Mouse (Mus musculus): ENCODE measurements around the gene Tgfbr1.
A peak's percentile ranks its signal among the peaks of the same experiment; 100 is the strongest.

Tgfbr1 gene

DNA sequence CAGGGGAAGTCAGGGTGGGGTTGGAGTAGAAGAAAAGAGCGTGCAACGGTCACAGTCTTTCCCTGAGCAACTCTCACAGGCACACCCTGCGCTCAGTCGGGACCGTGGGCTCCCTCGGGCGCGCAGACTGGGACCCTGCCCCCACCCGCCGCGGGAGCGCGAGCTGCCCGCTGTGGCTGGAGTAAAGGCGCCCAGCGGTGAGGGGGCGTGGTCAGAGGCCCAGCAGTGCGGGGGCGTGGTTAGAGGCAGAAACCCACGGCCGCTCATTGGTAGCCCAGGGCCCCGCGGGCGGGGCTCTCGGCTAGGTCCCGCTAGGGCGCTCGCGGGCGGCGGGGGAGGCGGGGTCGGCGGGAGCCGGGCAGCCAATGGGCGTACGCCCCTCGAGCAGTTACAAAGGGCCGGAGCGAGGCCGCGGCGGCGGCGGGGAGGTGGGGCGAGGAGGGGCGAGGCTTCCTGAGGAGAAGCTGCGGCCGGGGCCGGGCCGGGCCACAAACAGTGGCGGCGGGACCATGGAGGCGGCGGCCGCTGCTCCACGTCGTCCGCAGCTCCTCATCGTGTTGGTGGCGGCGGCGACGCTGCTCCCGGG lies at the start of gene Tgfbr1:
Tgfbr1 (plus strand) TSS at position 420 of the 586 bp plus-strand sequence.
- DNase-seq (ENCODE audit: low read depth) = peak; percentile 94

GRCm38 (mm10) chr4:47303340-47303998 lies 49.6 kb upstream of the Tgfbr1 start:
- DNase-seq (ENCODE audit: low read depth) = peak; percentile 51

DNA sequence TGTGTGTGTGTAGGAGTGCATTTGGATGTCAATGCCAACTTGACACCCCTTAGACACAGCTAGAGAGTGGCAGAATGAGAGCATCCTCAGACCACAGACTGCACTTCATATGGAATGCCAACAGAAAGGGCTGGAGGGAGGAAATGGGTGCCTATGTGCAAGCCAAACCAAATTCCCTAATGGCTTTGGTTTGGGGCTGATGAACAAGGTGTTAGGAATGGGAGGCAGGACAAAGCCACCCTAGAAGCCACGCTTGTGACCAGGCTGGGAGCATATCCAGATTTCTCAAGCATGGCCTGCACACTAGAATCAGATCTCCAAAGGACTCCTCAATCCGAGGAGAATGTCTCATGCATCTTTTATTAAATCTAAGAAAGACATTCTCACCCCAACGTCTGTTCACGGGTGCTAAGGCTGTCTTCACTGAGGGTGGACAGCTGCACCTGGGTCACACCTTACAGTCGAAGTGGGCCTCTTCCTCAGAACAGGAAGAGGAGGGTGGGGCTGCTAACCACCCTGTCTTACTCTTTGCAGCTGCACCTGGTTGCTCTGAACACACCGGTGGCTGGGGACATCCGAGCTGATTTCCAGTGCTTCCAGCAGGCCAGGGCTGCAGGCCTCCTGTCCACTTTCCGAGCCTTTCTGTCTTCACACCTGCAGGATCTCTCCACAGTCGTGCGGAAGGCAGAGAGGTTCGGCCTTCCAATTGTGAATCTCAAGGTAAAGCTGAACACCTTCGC lies 43.0 kb upstream of the Tgfbr1 start:
- peak; percentile 44 for DNase-seq (ENCODE audit: low read depth)

DNA sequence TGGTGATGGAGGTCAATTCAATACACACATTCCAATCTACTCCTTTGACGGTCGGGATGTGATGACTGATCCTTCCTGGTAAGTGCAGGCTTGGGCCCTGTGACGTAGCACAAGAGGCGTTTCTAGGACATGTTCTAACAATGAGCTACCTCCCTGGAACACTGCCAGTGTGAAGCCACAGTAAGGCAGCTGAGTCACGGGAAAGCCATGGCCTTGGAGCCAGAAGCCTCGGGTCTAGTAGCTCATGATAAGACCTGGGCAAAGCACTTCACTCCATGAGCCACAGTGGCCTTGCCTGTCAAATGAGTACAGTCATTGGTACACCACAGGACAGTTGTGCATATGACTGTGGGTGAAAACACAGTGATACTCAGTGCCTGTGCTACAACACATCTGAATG lies 42.2 kb upstream of the Tgfbr1 start:
- DNase-seq (ENCODE audit: low read depth) = peak; percentile 41

GRCm38 (mm10) chr4:47311467-47311866 lies 41.6 kb upstream of the Tgfbr1 start:
- no peak for DNase-seq (ENCODE audit: low read depth)

DNA sequence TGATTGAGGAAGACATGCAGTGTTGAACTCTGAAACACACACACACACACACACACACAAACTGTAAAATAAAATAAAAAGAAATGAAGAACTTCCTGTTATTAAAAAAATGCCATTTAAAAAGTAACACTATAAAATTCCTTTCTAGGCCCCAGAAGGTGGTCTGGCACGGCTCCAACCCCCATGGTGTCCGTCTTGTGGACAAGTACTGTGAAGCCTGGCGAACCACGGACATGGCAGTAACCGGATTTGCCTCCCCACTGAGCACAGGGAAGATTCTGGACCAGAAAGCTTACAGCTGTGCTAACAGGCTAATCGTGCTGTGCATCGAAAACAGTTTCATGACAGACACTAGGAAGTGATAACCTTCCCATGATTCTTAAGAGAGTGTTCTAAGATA lies 41.1 kb upstream of the Tgfbr1 start:
- DNase-seq (ENCODE audit: low read depth) = no peak

GRCm38 (mm10) chr4:47312676-47313075 lies 40.3 kb upstream of the Tgfbr1 start:
- DNase-seq (ENCODE audit: low read depth) = no peak

DNA sequence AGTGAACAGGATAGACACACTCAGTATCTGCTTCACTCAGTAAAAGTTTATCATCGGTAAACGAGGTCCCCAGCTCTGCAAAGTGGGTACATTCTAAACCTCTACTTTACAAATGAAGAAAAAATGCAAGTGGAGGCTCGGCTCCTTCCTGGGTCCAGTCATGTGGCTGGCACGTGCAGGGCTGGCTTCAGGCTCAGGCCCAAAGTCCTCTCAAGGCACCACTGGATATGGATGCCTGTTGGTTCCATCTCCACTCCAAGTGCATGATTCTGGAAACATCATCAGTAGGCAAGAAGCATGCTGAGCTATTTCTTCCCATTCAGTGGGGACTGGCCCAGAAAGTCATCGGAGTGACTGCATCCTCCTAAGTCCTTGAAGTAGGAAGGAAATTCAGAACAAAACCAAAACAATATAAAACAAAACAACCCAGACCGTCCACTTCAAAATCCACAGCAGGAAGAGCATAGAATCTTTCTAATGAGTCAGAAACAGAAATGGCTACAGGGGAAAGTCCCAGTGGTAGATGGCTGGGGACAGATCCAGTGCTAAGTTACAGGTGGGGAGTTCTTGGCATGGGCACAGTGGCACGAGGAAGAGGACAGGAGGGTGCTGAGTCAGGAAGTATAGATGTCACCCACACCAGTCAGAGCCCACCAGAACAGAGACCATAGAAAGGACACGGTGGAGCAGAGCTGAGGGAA lies 39.2 kb upstream of the Tgfbr1 start:
- no peak for DNase-seq (ENCODE audit: low read depth)

- DNase-seq (ENCODE audit: low read depth) = no peak
These were observed 37.6 kb upstream of the Tgfbr1 start for GRCm38 (mm10) chr4:47315458-47315857.

- DNase-seq (ENCODE audit: low read depth) = no peak
These were observed 36.6 kb upstream of the Tgfbr1 start for GRCm38 (mm10) chr4:47316432-47316831.

DNA sequence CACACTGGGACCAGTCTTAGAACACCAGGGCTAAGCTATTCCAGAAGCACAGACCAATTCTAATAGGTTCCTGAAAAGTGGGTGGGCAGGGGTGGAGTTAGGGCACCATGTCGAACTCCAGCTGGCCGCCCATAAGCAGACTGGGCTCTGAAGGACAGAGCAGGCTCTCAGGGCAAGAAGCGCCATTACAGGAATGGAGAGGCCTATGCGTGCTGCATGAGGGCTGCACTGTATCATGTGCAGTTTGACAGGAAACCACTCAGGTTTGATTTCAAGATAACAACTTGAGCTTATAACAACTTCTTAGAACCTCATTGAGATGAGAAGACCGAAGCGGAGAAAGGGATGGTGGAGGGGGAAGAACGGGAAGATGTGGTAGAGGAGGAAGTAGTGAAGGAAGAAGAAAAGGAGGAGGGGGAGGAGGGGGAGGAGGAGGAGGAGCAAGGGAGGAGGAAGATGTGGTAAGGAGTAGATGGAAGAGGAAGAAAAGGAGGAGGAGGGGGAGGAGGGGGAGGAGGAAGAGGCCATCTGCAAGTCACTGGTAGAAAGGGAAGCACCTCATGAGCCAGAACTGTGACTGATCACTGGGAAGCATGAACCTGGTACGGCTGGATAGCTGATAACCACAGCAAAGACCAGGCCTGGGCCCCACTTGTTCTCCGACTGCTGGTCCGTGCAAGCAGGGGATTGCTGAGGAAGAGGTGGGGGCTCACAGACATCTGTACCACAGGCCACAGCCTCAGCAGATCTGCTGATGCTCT lies 33.3 kb upstream of the Tgfbr1 start:
- DNase-seq (ENCODE audit: low read depth) = peak; percentile 79

DNA sequence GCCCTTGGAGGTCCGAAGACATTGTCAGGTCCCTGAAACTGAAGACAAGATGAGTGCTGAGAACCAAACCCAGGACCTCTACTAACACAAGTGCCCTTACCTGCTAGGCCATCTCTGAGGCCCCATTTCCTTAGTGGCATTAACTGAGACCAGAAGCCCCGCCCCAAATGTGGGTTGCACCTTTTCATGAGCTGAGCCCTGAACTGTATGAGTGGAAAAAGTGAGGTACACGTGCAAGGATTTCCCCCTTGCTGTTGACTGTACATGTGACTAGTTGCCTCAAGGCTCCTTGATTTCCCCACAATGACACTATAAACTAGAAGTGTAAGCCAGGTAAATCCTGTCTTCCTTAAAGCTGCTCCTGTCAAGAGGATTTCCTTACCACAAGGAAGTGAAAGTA lies 30.7 kb upstream of the Tgfbr1 start:
- DNase-seq (ENCODE audit: low read depth) = peak; percentile 70

- DNase-seq (ENCODE audit: low read depth) = no peak
These were observed 28.8 kb upstream of the Tgfbr1 start for GRCm38 (mm10) chr4:47324206-47324605.

DNA sequence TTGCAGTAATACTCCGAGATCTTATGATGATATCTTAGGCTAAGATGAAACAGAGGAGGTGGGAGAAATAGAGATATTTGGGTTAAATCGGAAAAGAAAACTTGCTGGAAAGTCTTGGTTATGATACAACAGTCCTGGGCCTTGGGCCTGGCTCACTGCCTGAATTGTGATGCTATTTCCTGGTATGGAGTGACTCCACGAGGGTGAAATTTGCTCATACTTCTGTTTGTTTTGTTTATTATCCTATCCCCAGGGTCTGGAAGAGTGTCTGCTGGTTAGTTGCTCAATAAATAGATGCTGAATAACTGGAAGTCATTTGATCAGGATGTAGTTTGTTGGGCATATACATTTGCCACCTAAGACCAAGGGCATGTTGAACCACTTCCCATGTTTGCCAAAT lies 25.2 kb upstream of the Tgfbr1 start:
- DNase-seq (ENCODE audit: low read depth) = no peak

GRCm38 (mm10) chr4:47329285-47329684 lies 23.7 kb upstream of the Tgfbr1 start:
- DNase-seq (ENCODE audit: low read depth) = no peak

GRCm38 (mm10) chr4:47330378-47331052 lies 22.5 kb upstream of the Tgfbr1 start:
- DNase-seq (ENCODE audit: low read depth) = no peak

- no peak for DNase-seq (ENCODE audit: low read depth)
These were observed 20.1 kb upstream of the Tgfbr1 start for GRCm38 (mm10) chr4:47332812-47333343.

GRCm38 (mm10) chr4:47333541-47333940 lies 19.5 kb upstream of the Tgfbr1 start:
- no peak for DNase-seq (ENCODE audit: low read depth)

- DNase-seq (ENCODE audit: low read depth) = no peak
These were observed 16.0 kb upstream of the Tgfbr1 start for GRCm38 (mm10) chr4:47336941-47337600.

DNA sequence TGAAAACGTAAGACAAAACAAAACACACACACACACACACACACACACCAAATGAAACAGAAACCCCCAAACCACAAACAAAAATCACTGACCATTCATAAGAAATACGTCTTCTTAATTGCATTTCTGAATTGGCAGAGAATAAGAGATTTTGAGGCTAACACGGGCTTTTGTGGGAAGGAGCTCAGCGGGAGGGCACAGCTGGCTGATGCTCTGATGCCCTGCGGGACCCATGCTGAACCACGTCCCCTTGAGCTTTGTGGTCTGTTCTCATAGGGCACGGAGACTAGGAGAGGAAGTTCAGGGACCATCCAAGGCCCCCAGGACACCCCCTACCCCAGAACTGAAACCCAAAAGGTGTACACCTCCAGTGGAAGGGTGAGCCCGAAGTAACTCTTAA lies 10.4 kb upstream of the Tgfbr1 start:
- no peak for DNase-seq (ENCODE audit: low read depth)

DNA sequence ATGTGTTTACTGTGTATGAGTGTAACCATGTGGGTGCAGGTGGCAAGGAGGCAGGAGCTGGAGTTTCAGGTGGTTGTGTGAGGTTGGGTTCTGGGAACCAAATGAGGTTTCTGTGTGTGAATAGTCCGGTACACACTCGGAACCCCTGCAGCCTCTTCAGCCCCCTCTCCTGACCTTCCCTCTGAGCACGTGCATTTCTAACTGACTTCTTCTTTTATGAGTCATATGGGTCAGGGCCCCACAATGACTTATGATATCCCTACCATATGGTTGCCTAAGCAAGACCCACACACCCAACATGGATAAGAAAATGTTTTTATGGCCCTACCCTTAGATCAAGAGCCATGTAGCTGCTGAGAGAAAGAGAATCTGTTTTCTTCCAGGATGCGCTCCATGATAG lies 6.0 kb upstream of the Tgfbr1 start:
- no peak for DNase-seq (ENCODE audit: low read depth)

All from naive thymus-derived CD4-positive, alpha-beta T cell, adult 2 months (primary cell).